Mouse (Mus musculus) CH12.LX (cell line): ENCODE data around the gene Agap1. TPM values are rescaled to one million over a fixed set of nuclear protein-coding genes. Genes with fewer than 3 reads are reported as not detected.

ENCODE experiments used
- DNase-seq: peaks from one replicate; pipeline ENCODE4 v3.0.0-alpha.2; 2013; ENCODE audit errors: extremely low read depth
- H3K27ac ChIP-seq: 2 replicates; pipeline ENCODE4 v1.5.1; 2012; ENCODE audit warnings: low read depth, mild to moderate bottlenecking, control low read depth, moderate library complexity; ENCODE audit not compliant: insufficient read depth
- H3K27me3 ChIP-seq: replicated peaks from 2 replicates; pipeline ENCODE3; 2012; ENCODE audit warnings: inconsistent platforms
- H3K36me3 ChIP-seq, 2 experiments: replicated peaks in 1 of 2; 2 replicates each; pipeline versions ENCODE3 to v1.6.1; 2012; ENCODE audit warnings: inconsistent platforms in 1 of 2, low read length in 1 of 2, mild to moderate bottlenecking in 1 of 2, mixed read lengths in 1 of 2, moderate library complexity in 1 of 2; ENCODE audit not compliant: control insufficient read depth in 1 of 2, insufficient read depth in 1 of 2
- H3K4me1 ChIP-seq, 2 experiments: 2 replicates each; pipeline ENCODE4 v1.6.1; 2012; ENCODE audit warnings: inconsistent platforms in 1 of 2, moderate library complexity in 1 of 2; ENCODE audit not compliant: insufficient read depth in 2 of 2, control insufficient read depth in 1 of 2
- H3K4me2 ChIP-seq: 2 replicates; pipeline ENCODE4 v1.6.1; 2012; ENCODE audit warnings: low read depth, mild to moderate bottlenecking, control low read depth; ENCODE audit not compliant: poor library complexity, insufficient read depth, severe bottlenecking
- H3K4me3 ChIP-seq, 3 experiments: fragments of 150-350 bp in 1 of 3; sonication (generic) in 1 of 3; replicated peaks in 1 of 3; 2 replicates each; pipeline versions ENCODE3 to v1.5.1; 2011 to 2012; ENCODE audit warnings: low read depth in 2 of 3, low read length in 2 of 3, mild to moderate bottlenecking in 2 of 3, moderate library complexity in 2 of 3, control low read depth in 1 of 3, improper control_type of control experiment in 1 of 3, inconsistent platforms in 1 of 3, mixed read lengths in 1 of 3; ENCODE audit not compliant: poor library complexity in 1 of 3
- H3K79me2 ChIP-seq: replicated peaks from 2 replicates; pipeline ENCODE4 v1.6.1; 2012; ENCODE audit warnings: mild to moderate bottlenecking, moderate library complexity; ENCODE audit not compliant: control insufficient read depth, poor library complexity, insufficient read depth, severe bottlenecking; ENCODE audit errors: extremely low read depth
- H3K9ac ChIP-seq: 2 replicates; pipeline ENCODE4 v1.6.1; 2012; ENCODE audit warnings: low read depth, mild to moderate bottlenecking, control low read depth, moderate library complexity; ENCODE audit not compliant: insufficient read depth
- H3K9me3 ChIP-seq: replicated peaks from 2 replicates; pipeline ENCODE3; 2012; ENCODE audit warnings: low read length, inconsistent platforms, mixed read lengths
- CHD1 ChIP-seq: IDR thresholded peaks from 2 replicates; pipeline ENCODE4 v1.6.1; 2012; ENCODE audit warnings: low read depth, low read length, improper control_type of control experiment, inconsistent platforms
- CHD2 ChIP-seq: IDR thresholded peaks from 2 replicates; pipeline ENCODE4 v1.6.1; 2011; ENCODE audit warnings: low read length, improper control_type of control experiment
- E2F4 ChIP-seq: IDR thresholded peaks from 2 replicates; pipeline ENCODE4 v1.6.1; 2011; ENCODE audit warnings: low read depth, low read length, improper control_type of control experiment; ENCODE audit not compliant: insufficient replicate concordance
- EP300 ChIP-seq: IDR thresholded peaks from 2 replicates; pipeline ENCODE4 v1.6.1; 2011; ENCODE audit warnings: low read length, improper control_type of control experiment
- IRF4 ChIP-seq: IDR thresholded peaks from 2 replicates; pipeline ENCODE4 v1.6.1; 2014; ENCODE audit warnings: low read depth, mild to moderate bottlenecking, inconsistent platforms, low read length, improper control_type of control experiment
- KAT2A ChIP-seq: IDR thresholded peaks from 2 replicates; pipeline ENCODE4 v1.6.1; 2012; ENCODE audit warnings: low read length, improper control_type of control experiment, inconsistent platforms; ENCODE audit not compliant: insufficient replicate concordance
- MXI1 ChIP-seq: IDR thresholded peaks from 2 replicates; pipeline ENCODE4 v1.6.1; 2011; ENCODE audit warnings: mild to moderate bottlenecking, low read depth, low read length, improper control_type of control experiment
- NELFE ChIP-seq: IDR thresholded peaks from 2 replicates; pipeline ENCODE4 v1.6.1; 2011; ENCODE audit warnings: low read depth, low read length, improper control_type of control experiment
- POLR2A ChIP-seq: IDR thresholded peaks from 2 replicates; pipeline ENCODE4 v1.6.1; 2011; ENCODE audit warnings: low read depth, mild to moderate bottlenecking, improper control_type of control experiment, low read length
- TBP ChIP-seq: conservative IDR thresholded peaks from 2 replicates; pipeline ENCODE4 v1.6.1; 2011; ENCODE audit warnings: low read depth, low read length, improper control_type of control experiment
- ZMIZ1 ChIP-seq: IDR thresholded peaks from 2 replicates; pipeline ENCODE4 v1.6.1; 2012; ENCODE audit warnings: low read depth, mild to moderate bottlenecking, inconsistent platforms, low read length, improper control_type of control experiment
- ZNF384 ChIP-seq: IDR thresholded peaks from 2 replicates; pipeline ENCODE4 v1.6.1; 2012; ENCODE audit warnings: low read depth, low read length, improper control_type of control experiment, inconsistent platforms
- dilution Hi-C: fragments of 300-500 bp; cut with MboI; formaldehyde crosslinking; loops from 2 replicates; pipeline ENCODE4 v1.14.3; 2020; ENCODE audit warnings: low sequenced_read_pairs; ENCODE audit not compliant: extremely low pct_unique_long_range_greater_than_20kb, extremely low pct_ligation_motif_present
- in situ Hi-C: fragments of 300-500 bp; cut with MboI; formaldehyde crosslinking; loops from 3 replicates; pipeline ENCODE4 v1.14.3; 2019; ENCODE audit warnings: low sequenced_read_pairs, low pct_ligation_motif_present, low pct_unique_long_range_greater_than_20kb, mixed read lengths
- polyA plus RNA-seq: library from polyadenylated mRNA; unstranded; fragments of >175 nt; gene quantifications from 2 replicates; pipeline ENCODE4 v1.2.1, GENCODE M21; 2012; ENCODE audit warnings: low read depth; ENCODE audit not compliant: insufficient read length
- total RNA-seq, 2 experiments: library from RNA; depleted of rRNA; stranded (reverse); fragments of 300-350 nt in 1 of 2; fragments of >200 nt in 1 of 2; gene quantifications; 2 replicates each; pipeline ENCODE4 v1.2.3; 2012 to 2014

Gene Agap1
- total and polyA plus RNA-seq, 3 experiments, result not detected

DNA sequence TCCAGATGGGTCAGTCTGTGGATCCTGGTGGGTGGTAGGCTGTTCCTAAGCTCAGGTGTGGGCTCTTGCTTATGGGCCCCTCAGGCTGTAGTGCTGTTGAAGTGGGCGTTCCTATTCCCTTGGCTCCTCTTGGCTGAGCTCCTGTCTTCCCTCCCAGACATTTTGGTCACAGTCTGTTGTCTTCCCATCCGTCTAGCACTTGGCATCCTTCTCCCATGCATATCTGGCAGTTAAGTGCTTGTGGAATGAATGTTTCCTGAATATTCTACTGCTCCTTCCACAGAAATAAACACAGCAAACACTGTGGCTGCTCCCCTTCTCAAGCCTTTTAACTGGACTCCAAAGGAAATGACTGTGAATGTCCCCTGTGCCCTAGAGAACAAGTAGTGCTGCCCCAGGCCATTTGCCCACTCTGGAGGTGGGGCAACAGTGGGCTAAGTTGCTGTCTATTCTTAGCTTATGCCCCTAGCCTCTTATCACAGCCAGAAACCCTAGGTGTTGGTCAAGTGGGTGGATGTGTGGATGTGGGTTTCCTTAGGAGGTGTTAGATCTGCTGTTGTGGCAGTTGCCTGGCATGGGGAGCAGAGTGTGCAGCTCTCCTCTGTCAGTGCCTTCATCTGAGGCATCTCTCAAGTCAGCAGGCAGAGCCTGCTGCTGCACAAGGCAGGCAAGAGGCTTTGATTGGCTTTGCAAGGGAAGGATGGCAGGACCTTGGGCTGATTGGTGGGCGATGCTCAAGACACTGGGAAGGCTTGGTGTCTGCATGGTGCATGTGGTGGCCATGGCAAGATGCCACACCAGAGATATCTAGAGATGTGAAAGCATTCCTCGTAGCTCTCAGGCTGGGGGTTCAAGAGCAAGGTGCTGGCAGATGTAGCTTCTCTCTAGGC is 24.2 kb downstream of the Agap1 start:
- H3K4me2 ChIP-seq, result no peak overlapping the region
- H3K27ac ChIP-seq, result no peak overlapping the region
- dilution Hi-C loops, result no loop called here
- no peaks in the 10 kb centered on the region for H3K4me1 ChIP-seq
- H3K9ac ChIP-seq, result no peak overlapping the region
- no peaks in the 10 kb centered on the region for H3K79me2 ChIP-seq
- DNase-seq, result no peak
- TF ChIP-seq E2F4 (no peak), MXI1 (no peak), ZNF384 (no peak), ZMIZ1 (no peak), CHD1 (no peak), POLR2A (no peak)
- H3K4me3 ChIP-seq, result no peak overlapping the region
- H3K27me3 ChIP-seq, result no peaks in the 10 kb centered on the region
- H3K36me3 ChIP-seq, result no peaks in the 10 kb centered on the region
- peaks cover 97% of the 10 kb centered on the region for H3K9me3 ChIP-seq
- in situ Hi-C loops, result no loop called here

DNA sequence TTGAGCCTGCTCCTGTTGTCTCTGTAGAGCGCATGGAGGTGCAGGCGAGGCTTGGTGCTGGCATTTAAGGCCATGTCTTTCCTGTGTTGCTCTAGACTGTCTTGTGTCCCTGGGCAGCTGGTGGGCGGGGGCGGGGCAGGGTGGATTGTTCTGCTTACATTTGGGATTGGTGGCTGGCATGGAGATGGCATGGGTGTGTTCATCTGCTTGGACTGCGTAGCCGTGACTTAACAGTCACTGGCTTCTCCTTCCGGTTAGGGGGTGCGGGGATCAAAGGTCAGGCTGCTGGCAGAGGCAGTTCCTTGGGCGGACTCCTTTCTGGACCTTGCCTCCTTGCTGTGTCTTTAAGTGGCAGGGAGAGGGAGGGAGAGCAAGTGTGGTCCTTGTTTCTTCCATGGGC is 26.5 kb downstream of the Agap1 start:
- Histone ChIP-seq H3K36me3 (no peaks in the 10 kb centered on the region), H3K9me3 (peaks cover 95% of the 10 kb centered on the region), H3K27ac (no peak overlapping the region), H3K27me3 (no peaks in the 10 kb centered on the region), H3K4me1 (no peaks in the 10 kb centered on the region), H3K79me2 (no peaks in the 10 kb centered on the region), H3K4me2 (no peak overlapping the region), H3K9ac (no peak overlapping the region), H3K4me3 (no peak overlapping the region)
- in situ Hi-C loops (no loop called here), dilution Hi-C loops (no loop called here)
- TF ChIP-seq EP300, result no peak
- no peak for TF ChIP-seq NELFE
- TF ChIP-seq IRF4, result no peak
- no peak for TF ChIP-seq TBP
- TF ChIP-seq E2F4, result no peak
- TF ChIP-seq CHD1, result no peak
- no peak for TF ChIP-seq ZNF384
- no peak for TF ChIP-seq KAT2A
- no peak for DNase-seq

GRCm38 (mm10) chr1:89482812-89483211 is 28.2 kb downstream of the Agap1 start:
- no peaks in the 10 kb centered on the region for H3K79me2 ChIP-seq
- peaks cover 95% of the 10 kb centered on the region for H3K9me3 ChIP-seq
- no peaks in the 10 kb centered on the region for H3K36me3 ChIP-seq
- no peak overlapping the region for H3K4me3 ChIP-seq
- no peaks in the 10 kb centered on the region for H3K4me1 ChIP-seq
- H3K9ac ChIP-seq, result no peak overlapping the region
- in situ Hi-C loops, result no loop called here
- DNase-seq, result no peak
- H3K4me2 ChIP-seq, result no peak overlapping the region
- no peak for TF ChIP-seq CHD2
- dilution Hi-C loops, result no loop called here
- H3K27ac ChIP-seq, result no peak overlapping the region
- no peaks in the 10 kb centered on the region for H3K27me3 ChIP-seq
